Mouse (Mus musculus) urinary bladder, postnatal 14 days (tissue): ENCODE data around the gene Rapgef4.
A peak's percentile ranks its signal among the peaks of the same experiment; 100 is the strongest.

Experiments used
- DNase-seq: peaks from one replicate; pipeline ENCODE4 v3.0.0; 2021; ENCODE audit warnings: low spot score

Rapgef4 gene

GRCm38 (mm10) chr2:72149059-72149458 lies 168.0 kb downstream of the Rapgef4 start:
- DNase-seq, result peak; percentile 68

- no peak for DNase-seq
These were observed 170.9 kb downstream of the Rapgef4 start for GRCm38 (mm10) chr2:72151792-72152554.

GRCm38 (mm10) chr2:72152746-72153145 lies 171.7 kb downstream of the Rapgef4 start:
- no peak for DNase-seq

- DNase-seq, result no peak
These were observed 172.8 kb downstream of the Rapgef4 start for GRCm38 (mm10) chr2:72153851-72154250.

- no peak for DNase-seq
These were observed 174.2 kb downstream of the Rapgef4 start for GRCm38 (mm10) chr2:72155102-72155773.

GRCm38 (mm10) chr2:72156484-72156883 lies 175.4 kb downstream of the Rapgef4 start:
- DNase-seq, result no peak

- no peak for DNase-seq
These were observed 176.5 kb downstream of the Rapgef4 start for GRCm38 (mm10) chr2:72157561-72157960.

GRCm38 (mm10) chr2:72158045-72158444 lies 177.0 kb downstream of the Rapgef4 start:
- no peak for DNase-seq

GRCm38 (mm10) chr2:72158691-72159225 lies 177.7 kb downstream of the Rapgef4 start:
- DNase-seq, result no peak

GRCm38 (mm10) chr2:72159281-72159680 lies 178.2 kb downstream of the Rapgef4 start:
- no peak for DNase-seq

GRCm38 (mm10) chr2:72165136-72165854 lies 184.3 kb downstream of the Rapgef4 start:
- DNase-seq, result no peak

GRCm38 (mm10) chr2:72169451-72170100 lies 188.5 kb downstream of the Rapgef4 start:
- no peak for DNase-seq

- no peak for DNase-seq
These were observed 189.5 kb downstream of the Rapgef4 start for GRCm38 (mm10) chr2:72170546-72170945.

GRCm38 (mm10) chr2:72171204-72171603 lies 190.2 kb downstream of the Rapgef4 start:
- DNase-seq, result no peak

- no peak for DNase-seq
These were observed 192.0 kb downstream of the Rapgef4 start for GRCm38 (mm10) chr2:72173010-72173409.

- DNase-seq, result no peak
These were observed 192.8 kb downstream of the Rapgef4 start for GRCm38 (mm10) chr2:72173844-72174243.

GRCm38 (mm10) chr2:72175536-72175935 lies 194.5 kb downstream of the Rapgef4 start:
- DNase-seq, result no peak

- no peak for DNase-seq
These were observed 194.9 kb downstream of the Rapgef4 start for GRCm38 (mm10) chr2:72175971-72176370.

- DNase-seq, result no peak
These were observed 196.4 kb downstream of the Rapgef4 start for GRCm38 (mm10) chr2:72177214-72178023.

- DNase-seq, result no peak
These were observed 197.0 kb downstream of the Rapgef4 start for GRCm38 (mm10) chr2:72178025-72178424.

- DNase-seq, result no peak
These were observed 197.5 kb downstream of the Rapgef4 start for GRCm38 (mm10) chr2:72178515-72178914.
